Mouse (Mus musculus): ENCODE results near the gene Rab40b. TPM values are rescaled to one million over a fixed set of nuclear protein-coding genes. Genes with fewer than 3 reads are reported as not detected.
A peak's percentile ranks its signal among the peaks of the same experiment; 100 is the strongest.

Gene Rab40b
- not detected for polyA plus RNA-seq (2017; shearing (Covaris generic))

DNA sequence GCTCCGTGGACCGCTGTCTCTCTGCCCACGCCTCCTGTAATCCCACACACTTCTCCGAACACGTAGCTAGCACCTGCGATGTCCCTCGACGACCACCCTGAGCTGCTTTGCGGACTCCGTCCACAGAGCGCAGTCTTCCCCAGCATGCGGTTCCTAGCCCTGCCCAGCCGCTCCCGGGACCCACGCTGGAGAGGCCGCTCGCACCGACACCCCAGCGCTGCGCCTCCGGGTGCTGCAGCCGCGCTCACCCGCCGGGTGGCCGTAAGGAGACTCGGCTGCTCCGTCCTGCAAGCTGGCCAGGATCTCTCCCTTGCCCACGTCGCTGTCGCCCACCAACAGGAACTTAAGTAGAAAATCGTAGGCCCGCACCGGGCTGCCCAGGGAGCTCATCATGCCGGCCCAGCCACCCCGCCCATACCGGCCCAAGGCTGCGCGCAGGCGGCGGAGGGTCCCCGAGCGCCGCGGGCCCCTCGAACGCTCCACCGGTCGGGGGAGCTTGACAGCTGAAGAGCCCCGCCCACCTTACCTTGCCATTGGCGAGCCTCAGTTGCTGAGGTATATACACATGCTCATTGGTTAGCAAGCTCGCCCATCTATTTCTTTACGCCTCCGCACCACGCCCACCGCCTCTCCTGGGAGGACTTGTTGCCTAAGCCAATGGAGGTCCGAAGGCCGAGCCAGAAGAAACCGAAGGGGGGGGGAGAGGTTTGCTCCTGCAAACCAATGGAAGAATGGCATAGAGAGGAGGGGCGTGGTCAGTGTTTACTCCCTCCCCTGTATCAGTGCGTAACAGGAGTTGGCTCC is at the start of gene Rab40b:
TSS of gene Rab40b (minus strand) at position 502 of the 804 bp plus-strand sequence.
- no peak for ATAC-seq

DNA sequence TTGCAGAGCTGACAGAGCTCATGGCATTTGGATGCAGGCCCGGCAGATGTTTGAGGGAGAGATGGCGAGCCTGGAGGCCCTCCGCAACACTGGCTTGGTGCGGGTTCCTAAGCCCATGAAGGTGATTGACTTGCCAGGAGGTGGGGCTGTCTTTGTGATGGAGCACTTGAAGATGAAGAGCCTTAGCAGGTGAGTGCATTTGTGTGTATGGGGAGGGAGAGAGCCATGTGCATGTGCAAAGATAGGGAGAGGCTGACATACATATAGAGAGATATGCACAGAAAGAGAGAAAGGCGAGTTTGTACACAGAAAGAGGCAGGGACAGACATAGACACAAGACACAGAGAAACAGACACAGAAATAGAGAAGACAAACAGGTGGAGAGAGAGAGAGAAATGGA is 49.2 kb upstream of the Rab40b start:
- ATAC-seq = no peak

DNA sequence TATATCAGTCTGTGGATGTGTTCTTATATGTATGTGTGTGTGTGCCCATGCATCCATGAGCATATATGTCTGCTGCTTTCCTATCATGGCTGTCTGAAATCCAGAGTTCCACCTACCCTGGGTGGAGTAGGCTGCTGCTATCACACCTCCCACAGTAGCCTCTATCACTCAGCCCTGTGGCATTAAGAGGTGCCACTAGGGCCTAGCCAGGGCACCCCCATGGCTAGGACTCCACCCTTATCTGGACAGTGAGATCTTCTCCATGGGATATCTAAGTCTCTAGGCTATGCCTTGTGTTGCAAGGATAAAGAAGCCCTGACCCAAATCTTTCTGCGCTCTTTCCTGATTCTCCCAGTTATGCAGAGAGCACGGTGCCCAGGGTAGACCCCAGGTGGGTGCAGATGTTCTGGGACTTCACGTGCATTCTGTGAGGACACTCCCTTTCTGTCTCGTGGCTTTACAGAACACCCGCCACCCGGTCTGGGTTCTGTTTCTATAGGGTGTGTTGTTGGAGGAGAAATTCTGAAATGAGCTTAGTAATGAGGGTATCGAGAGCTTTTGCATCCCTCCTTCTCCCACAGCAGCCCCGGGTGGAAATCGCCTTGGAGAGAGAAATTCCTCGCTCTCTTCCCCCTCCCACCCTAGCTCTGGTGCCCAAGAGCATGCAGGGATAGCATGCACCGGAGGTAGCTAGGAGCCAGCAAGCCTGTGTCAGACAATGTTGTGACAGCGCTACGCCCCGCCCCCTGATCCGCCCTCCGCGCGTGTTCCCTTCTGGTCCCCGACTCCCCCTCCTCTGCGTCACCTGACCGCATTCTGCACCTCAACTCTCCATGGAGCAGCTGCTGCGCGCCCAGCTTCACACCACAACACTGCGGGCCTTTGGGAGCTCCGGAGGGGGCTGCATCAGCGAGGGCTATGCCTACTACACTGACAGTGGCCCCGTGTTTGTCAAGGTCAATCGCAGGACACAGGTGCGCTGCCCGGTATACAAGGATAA is 46.4 kb upstream of the Rab40b start, which contains the start of gene Fn3k:
TSS of gene Fn3k (plus strand) at position 758 of the 1,000 bp plus-strand sequence.
- ATAC-seq = peak; percentile 100

DNA sequence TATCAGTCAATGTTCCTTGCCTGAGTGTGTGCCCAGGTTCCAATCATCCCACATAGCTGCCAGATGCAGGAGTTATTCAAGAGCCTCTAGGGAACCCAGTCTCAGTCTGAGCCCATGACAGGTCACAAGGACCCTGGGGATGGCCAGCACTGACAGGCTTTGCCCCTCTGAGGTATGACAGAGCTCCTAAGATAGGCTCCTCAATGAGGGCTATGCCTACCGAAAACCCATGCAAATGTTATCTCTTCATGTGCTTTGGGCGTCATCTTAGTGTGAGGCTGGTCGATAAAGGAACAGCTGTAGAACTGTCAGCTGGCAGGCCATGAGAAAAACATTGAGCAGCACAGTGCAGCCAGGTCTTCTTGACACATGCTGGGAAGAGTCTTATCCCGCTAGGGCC is 45.3 kb upstream of the Rab40b start:
- no peak for ATAC-seq

DNA sequence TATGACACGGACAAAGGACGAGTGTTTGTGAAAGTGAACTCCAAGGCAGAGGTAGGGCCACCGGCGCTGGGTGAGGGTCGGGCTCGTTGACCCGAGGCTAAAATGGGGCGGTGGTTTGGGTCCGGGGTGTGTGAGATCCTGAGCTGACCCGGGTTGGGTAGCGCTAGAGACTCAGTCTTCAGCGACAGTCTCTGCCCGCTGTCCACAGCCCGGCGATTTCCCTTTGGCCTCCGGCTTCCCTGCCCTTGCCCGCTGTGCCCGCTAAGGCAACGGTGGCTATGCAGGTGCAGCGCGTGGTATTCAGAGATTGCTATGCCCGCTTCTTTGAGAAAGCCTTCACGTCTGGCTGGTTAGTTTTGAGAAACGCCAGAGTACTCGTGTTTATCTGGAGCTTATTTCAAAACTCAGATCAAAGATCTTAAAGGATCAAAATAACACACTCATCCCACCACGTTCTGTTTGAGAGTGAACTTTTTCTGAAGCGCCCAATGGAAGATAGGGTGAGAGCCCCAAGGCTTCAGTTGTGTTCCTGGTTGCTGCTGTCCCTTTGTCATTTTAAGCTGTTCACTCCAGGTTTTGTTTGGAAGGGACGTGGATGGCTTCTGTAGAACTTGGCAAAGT is 33.6 kb upstream of the Rab40b start:
- peak; percentile 21 for ATAC-seq

DNA sequence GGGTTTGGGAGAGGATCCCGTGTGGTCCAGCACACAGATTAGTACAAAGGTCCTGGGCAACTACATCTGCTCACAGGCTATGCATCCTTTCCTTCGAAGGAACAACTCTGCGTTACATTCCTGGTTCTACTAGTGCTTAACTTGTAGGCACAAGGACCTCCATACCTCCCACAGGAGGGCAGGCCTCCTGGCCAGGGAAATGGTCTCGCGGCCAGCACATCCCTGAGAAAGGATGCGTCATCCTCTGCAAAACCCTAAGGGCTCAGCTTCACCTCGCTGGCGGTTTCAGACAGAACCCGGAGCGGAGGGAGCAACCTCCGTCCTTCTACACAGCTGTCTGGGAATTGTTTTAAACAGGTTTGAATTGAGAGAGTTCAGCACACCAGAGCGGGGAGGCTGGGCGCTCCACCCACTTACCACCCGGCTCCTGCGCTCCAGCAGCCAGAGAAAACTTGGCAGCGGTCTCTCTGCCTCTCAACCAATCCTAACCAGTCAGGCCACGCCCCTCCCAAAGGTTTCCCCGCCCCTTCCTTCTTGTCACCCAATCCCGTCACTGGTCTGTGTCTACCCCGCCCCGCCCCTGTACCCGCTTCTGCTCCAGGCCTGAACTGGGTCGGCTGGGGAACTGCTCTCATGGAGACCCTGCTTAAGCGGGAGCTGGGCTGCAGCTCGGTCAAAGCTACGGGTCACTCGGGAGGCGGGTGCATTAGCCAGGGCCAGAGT is 32.9 kb upstream of the Rab40b start, which contains the start of gene Fn3krp:
TSS of gene Fn3krp (plus strand) at position 572 of the 723 bp plus-strand sequence.
- ATAC-seq = peak; percentile 99

DNA sequence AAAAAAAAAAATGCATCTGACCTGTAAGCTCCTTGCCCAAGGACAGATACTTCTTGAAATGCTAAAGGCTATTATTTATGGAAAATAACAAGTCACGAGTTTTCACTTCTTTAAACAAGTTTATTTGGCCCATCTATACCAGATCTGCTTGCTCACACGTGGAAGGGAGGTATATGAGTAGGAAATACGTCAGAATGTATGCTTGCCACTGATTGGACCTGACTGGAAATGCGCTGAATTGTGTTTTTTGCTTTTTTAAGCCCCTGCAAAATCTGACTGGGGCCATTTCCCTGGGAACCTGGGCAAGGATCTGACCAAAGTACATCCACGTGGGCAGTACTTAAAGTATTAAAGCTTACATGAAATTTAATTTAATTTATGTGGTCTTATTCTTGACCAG is 32.3 kb upstream of the Rab40b start:
- no peak for ATAC-seq

DNA sequence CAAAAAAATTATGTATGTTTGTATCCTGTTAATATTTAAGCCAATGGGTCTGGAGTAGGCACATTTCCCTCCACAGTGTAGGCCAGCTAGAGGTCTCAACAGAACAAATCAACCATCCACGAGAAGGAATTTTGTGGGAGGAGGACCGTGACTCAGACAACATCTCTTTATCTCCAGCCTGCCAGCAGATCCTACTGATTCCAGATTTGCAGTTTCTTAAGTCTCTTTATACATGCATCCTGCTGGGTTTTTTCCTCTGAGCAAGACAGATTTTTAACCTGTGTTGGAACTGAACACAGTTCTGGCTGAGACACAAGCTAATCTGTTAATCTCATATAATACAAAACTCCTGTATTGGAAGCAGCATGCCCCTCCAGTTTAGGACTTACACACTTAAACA is 30.9 kb upstream of the Rab40b start:
- ATAC-seq = no peak

DNA sequence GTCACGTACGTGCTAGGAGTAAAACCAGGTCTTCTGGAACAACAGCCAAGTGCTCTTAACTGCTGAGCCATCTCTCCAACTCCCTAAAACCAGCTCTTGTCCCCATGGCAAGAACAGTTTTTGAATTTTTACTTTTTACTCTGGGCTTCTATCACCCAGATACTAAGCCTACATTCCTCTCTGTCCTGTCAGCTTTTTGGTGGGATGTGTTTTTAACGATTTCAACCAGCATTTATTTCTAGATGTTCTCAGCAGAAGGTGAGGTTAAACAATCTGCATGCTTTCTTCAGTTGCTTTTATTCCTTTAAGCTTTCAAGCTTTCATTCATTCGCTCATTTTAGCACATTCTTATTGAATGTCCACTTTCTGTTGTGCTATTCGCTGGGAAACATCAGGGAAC is 29.9 kb upstream of the Rab40b start:
- ATAC-seq = no peak

DNA sequence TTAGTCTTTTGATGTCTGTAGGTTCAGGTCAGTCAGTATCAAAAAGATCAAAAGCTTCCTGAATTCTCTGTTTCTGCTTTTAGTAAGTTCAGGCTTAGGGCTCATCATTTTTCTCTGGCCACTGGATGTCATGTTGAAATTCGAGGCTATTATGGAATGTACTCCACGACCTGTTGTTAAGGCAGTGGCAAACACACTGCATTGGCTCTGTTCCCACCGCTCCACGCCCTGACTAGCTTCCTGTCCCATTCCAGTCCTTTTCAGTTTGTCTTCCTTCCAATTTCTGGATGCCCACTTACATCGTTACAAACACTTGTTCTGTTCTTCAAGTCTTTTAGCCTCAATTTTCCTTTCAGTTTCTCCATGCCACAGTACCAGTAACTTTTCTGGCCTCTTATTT is 27.3 kb upstream of the Rab40b start:
- no peak for ATAC-seq

DNA sequence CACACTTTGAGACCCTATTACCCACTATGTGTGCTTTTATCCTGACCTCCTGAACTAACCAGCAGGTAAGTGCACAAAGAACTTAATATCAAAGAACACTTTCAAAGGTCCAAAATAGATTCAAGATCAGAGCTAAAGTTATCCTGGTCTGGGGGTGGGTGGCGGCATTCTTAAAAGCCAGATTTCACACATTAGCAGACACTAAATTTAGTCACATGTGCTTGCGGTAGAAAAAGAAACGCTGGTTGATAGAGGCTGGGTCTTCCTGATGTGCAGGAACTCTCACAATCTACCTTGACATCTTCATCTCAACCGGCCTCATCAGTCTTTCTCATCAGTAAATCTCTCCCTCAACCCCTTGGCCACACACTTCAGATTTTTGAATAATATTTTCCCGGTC is 26.7 kb upstream of the Rab40b start:
- ATAC-seq = no peak

DNA sequence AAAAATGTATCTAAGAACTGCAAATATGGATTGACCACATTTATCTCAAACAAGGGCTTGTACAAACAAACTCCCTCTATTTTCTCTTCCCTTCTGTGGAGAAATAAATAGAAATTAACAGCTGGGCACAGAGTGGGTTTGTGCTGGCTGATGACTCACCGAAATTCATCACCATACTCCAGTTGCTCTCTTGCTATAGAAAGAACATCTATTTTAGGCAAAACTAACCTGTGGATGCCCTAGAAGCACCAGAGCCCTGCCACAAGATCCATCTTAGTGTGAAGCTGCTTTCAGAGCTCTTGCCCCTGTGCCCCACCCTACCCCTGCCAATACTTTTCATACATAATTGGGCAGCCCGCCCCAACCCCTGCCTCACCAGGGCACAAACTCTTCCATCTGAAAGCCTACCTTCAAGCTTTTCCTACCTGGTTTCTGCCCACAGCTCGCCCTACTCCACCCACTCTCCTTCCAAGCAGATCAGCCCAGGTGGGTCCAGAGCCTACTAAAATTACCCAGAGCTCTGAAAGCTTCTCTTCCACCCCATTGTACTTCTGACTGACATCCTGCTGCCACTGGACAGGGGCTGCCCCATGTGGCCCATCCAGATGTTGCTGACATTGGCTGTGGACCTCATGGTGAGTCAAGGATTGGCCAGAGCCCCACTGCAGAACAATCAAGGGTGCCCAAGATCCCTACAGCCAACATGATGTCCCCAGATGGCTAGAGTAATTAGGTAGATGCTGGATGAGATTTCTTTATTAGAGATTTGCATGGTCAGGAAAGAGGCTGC is 19.5 kb upstream of the Rab40b start:
- ATAC-seq = no peak

DNA sequence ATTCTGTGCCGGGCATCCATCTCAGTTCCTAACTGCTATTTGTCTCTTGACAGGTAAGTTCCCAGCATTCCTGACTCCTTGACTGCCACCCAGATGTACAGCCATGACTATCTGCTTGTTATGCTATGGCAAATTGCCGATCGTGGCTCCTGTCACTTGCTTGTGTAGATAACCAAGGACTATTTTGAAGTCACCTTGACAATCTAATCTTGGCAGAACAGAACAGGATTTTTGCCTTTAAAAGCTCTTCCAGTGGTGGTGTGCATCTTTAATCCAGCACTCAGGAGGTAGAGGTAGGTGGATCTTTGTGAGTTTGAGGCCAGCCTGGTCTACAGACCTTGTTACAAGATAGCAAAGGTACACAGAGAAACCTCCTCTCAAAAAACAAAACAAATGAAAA is 4.4 kb upstream of the Rab40b start:
- no peak for ATAC-seq

DNA sequence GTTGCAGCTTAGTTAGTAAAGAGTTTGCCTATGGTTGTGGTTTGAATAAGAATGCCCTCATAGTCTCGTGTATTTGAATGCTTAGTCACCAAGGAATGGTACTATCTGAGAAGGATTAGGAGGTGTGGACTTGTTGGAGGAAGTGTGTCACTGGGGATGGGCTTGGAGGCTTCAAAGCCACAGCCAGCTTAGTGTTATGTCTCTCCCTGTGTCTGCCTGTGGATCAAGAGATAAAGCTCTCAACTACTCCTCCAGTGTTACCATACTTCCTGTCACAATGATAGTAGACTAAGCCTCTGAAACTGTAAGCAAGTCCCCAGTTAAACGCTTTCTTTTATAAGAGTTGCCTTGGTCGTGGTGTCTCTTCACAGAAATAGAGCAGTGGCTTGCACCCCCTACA is 2.7 kb upstream of the Rab40b start:
- no peak for ATAC-seq

DNA sequence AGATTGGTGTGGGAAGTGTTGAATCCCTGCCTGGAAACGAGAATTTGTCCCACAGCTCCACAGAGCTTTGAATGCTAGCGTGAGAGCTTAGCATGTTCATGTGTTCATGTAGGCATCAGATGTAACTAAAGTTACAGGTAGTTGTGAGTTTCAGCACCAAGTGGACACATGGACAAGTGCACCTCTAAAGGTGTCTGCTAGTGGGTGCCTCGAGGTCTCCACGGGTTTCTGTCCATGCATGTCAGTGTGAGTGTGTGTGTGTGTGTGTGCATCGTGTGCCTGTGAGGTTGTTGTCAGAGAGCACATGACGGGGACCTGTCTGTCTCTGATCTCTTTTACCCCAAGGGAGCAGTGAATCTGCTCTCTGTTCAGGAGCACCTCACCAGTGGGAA is 499 bp upstream of the Rab40b start:
- ATAC-seq = no peak

DNA sequence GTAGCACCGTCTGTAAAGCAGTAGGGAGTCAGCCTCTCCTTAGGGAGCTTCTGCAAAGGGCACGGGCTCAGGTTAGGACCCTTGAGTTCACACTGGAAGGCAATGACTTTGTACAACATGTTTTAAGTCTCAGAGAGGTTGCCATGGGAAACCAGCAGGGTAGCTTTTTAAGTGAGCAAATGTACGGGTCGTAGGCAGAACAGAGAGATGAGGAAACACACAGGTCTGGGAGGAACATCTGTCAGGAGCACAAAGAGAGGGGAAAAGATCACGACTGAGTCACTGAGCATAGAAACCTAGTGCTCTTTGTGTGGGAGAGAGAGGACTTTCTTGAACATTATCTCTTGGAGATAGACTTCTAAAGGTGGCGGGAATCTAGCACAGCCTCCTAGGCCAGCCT is 7.8 kb downstream of the Rab40b start:
- ATAC-seq = no peak

DNA sequence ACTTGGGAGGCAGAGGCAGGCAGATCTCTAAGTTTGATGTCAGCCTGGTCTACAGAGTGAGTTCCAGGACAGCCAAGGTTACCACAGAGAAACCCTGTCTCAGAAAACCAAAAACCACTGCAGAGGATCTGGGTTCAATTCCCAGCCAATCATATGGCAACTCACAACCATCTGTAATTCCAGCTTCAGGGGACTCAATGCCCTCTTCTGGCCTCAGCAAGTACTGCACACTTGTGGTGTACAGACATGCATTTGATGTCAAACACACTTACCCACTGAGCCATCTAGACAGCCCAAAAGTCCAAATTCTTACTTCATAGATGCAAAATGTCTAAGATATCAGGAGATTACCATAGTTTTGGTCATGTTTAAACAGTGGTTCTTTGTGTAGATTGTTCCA is 9.4 kb downstream of the Rab40b start:
- no peak for ATAC-seq

DNA sequence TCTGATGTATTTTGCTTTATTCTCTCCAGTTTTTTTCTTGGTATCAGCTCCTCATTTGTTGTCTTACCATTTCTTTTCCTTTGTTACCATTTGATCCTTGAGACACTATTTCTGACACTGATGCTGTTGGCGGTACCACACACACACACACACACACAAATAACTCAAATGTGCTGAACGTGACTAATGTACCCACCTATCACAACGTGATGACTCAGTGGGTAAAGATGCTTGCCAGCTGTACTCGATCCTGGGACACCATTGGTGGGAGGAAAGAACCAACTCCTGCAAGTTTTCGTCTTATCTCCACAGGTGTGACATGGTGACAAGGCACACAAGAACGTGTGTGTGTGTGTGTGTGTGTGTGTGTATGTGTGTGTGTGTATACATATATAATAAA is 14.7 kb downstream of the Rab40b start:
- no peak for ATAC-seq

DNA sequence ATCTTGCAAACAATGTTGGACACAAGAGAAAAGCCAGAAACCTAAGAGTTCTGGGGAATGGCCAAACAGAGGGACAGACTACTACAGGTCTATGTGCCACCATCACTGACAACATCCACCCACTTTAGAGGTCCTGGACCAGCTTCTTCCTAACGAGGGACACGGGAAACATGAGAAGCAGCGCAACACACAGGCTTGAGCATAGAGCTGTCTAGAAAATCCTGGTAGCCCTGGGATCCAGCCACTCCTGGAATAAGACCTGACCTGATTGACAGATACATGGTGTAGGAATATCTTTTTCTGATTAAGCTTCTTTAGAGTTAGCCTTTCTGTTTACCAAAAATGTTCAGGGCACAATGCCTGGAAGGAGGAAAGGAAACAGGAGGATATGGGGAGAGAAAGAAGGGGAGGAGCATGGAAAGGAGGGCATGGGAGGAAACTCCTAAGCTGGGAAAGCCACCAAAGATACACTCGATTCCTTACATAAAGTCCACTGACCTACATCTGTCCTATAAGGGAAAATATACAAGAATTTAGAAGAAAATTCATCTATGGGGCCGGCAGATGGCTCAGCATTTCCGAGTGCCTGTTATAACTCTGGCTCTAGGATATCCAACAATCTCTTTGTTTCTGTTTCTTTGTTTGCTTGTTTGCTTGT is 17.6 kb downstream of the Rab40b start:
- no peak for ATAC-seq

DNA sequence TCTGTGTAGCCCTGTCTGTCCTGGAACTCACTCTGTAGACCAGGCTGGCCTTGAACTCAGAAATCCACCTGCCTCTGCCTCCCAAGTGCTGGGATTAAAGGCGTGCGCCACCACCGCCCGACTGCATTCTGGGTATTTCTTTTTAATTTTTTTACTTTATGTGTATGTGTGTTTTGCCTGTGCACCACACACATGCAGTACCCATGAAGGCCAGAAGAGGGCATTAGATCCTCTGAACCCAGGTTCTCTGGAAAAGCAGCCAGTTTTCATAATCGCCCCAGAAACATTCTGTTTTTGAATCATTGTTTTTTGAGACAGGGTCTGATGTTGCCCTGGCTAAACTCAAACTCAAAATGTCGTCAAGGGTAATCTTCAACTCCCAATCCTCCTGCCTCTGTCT is 18.4 kb downstream of the Rab40b start:
- ATAC-seq = no peak

DNA sequence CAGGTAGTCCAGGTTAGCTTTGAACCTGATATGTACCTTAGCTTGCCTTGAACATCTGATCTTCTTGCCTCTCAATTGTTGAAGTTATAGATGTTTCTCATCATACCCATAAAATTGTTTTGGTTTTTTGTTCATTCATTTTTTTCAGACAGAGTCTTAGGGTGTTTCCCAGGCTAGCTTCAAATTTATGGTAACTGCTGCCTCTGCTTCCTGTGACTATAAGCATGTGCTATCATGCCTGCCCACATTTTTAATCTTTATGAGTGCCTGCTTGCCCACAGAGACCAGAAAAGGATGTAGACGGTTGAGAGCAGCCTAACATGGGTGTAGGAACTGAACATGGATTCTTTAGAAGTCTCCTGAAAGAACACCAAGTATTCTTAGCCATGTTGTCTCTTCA is 19.3 kb downstream of the Rab40b start:
- no peak for ATAC-seq
